Mouse (Mus musculus): ENCODE data around the gene Hprt.

- TF ChIP-seq USF1 (IDR thresholded peaks at IDR 0.05; ENCODE audit: low read depth) (no peak), MAX (IDR thresholded peaks at IDR 0.05; ENCODE audit: low read depth) (no peak), POLR2A (IDR thresholded peaks at IDR 0.05; ENCODE audit: insufficient read length, low read depth) (no peak), E2F4 (IDR thresholded peaks at IDR 0.05; ENCODE audit: insufficient read depth) (no peak), MYOG (IDR thresholded peaks at IDR 0.05; ENCODE audit: control insufficient read depth in 1 of 3, insufficient read depth in 1 of 3, insufficient read length in 2 of 3, low read depth in 2 of 3) (no peak), MYOD1 (IDR thresholded peaks at IDR 0.05; ENCODE audit: control insufficient read depth in 1 of 3, insufficient read length in 2 of 3, low read depth in 2 of 3) (no peak), TCF12 (IDR thresholded peaks at IDR 0.05; ENCODE audit: insufficient read depth, poor library complexity, severe bottlenecking) (no peak), CEBPB (IDR thresholded peaks at IDR 0.05; ENCODE audit: insufficient read depth, poor library complexity, severe bottlenecking) (no peak), POLR2AphosphoS2 (IDR thresholded peaks at IDR 0.05; ENCODE audit: insufficient read length, low read depth) (no peak), REST (IDR thresholded peaks at IDR 0.05; ENCODE audit: insufficient read depth, insufficient read length) (no peak), SRF (IDR thresholded peaks at IDR 0.05; ENCODE audit: control insufficient read depth, insufficient read length, low read depth) (no peak)
Measured at GRCm38 (mm10) chrX:53045187-53045903, 57.4 kb downstream of the Hprt start.
